Mouse (Mus musculus): ENCODE results near the gene Brdt.

Brdt gene

DNA sequence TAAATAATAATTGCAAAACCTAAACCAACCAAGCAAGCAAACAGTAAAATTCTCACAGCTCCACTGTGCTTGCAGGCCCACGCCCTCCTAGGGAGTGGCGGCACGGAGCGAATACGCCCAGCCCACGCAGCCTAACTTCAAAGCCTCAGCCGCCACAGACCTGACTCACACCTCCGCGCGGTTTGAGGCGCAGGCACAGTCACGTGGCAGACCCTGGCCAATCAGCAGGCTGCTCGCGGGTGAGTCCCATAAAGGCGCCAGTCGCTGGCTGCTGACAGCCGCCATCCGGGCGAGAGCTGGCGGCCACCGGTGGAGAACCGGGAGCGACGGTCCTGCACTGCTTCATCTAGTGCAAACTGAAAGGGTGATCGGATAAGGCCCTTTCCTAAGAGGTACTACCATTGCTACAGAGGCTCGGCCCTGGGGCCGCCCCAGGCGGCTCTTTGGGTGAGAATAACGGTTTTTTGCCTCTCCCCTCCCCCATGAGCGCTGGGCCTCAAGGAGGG lies at the start of gene Brdt:
Brdt (plus strand) TSS at position 244 of the 506 bp plus-strand sequence.
- TF ChIP-seq GATA4 (IDR thresholded peaks at IDR 0.05; ENCODE audit: insufficient replicate concordance, low read length): no peak

DNA sequence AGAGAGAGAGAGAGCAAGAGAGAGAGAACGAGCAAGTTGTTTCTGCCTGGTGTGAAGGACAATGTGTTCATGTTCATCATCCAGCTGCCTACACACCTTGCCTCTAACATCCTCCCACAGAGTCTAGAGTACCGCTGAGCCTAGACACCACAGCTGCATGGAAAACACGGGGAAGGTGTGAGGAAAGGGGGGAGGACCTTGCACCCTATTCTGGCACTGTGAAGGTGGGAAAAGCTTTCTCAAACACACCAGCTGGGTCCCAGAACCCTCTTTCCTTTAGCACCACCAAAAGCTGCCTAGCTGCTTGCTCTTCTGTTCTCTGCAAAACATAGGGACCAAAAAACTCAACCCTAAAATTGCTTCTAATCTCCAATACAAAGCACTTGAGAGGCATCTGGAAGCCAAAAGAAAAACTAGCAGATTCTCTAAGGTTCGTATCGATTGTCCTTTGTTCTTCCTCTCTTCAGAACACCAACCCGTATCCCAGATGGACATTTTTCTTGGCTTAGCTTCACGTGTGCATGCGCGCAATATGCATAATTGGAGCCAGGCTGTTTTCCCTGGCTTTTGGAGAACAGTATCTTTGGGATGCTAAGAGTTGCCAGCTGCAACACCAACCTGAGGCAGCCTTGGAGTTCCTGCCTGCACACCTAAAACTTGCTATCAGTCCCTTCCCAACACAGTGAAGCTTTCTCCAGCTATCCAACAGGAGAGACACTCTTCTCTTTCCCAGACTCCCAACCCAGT lies 48.2 kb upstream of the Brdt start:
- TF ChIP-seq GATA4 (IDR thresholded peaks at IDR 0.05; ENCODE audit: insufficient replicate concordance, low read length): no peak

DNA sequence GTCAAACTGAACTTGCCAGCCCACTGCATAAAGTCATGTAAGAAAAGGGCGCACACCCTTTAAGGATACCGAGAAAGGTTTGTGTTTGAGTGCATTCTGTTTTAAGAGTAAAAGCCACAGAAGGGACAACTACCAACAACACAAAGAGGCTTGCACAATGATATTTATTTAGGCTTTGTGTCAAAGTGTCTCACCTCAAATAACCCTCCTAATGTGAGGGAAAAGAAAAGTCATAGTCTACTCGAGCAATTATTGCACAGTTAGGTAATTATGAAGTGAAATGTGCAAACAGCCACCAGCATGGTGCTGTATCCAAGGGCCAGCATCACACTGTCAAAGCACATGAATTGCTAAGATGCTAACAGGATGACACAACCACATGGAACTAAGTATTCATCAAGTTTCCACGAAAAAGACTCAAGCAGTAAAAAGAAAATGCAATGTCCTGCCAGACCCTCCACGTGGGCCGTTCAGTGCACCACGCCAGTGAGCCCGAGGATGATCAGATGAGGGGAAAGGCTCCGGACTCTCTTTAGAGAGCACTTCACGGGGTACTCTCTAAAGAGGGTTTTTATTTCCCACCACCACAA lies 46.9 kb upstream of the Brdt start:
- TF ChIP-seq GATA4 (IDR thresholded peaks at IDR 0.05; ENCODE audit: insufficient replicate concordance, low read length): no peak

DNA sequence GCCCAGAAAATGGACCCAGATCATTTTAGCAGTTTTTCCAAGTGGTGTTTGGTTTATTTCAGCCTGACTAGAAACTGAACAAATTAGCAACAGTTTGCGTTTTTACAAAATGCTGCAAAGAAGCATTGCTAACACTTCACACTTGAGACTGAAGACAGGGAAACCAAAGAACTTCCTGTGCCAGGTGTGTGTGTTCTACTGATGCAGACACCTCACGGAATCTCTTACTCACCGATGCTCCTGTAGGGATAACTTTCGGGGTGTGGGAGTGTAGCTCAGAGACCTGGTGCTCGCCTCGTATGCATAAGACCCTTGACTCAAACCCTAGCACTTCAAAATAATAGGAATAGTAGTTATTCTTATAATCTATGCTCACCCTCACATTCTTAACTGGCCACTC lies 45.4 kb upstream of the Brdt start:
- TF ChIP-seq GATA4 (IDR thresholded peaks at IDR 0.05; ENCODE audit: insufficient replicate concordance, low read length): no peak

DNA sequence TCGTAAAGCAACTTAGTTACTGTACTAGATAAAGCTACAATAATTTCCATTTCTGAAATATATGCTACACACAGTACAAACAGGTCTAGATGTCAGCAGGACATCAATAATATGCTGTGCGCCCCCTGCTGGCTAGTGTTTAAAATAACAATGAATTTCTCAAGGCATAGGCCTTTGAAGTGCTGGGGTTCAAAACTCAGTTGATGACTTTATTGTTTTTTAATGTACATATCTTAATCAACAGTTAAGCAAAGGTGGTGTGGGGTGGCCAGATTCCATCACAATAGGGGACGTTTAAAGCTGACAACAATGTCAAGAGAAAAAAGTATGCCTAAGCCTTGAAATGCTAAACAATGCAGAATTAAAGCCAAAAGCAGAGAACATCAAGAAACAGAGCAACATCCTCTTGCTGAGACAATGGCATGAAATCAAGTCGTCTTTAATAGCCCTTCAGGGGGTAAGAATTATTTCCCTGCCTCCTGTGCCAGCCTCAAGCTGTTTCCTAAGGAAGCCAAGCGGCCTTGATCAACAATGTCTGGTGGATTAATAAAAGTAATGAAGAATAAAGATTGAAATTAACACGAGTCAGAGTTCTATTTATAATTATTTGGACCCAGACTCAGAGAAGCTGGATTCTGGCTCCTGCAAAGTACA lies 43.6 kb upstream of the Brdt start:
- TF ChIP-seq GATA4 (IDR thresholded peaks at IDR 0.05; ENCODE audit: insufficient replicate concordance, low read length): no peak

DNA sequence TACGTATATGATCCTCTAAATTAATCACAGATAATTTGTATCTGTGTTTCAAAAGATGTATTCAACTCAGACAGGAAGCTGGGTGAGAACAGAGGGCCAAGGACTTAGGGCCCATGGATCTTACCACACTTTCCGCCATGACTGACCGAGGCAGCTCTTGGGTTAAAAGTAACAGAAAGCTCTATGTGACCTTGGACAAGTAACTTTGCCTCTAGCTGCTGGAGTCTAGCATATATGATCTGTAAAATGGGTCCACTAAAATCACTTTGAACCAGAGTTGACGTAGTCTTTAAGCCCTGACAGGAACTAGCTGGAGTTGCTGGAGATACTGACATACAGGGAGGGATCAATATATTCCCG lies 43.1 kb upstream of the Brdt start:
- TF ChIP-seq GATA4 (IDR thresholded peaks at IDR 0.05; ENCODE audit: insufficient replicate concordance, low read length): no peak

DNA sequence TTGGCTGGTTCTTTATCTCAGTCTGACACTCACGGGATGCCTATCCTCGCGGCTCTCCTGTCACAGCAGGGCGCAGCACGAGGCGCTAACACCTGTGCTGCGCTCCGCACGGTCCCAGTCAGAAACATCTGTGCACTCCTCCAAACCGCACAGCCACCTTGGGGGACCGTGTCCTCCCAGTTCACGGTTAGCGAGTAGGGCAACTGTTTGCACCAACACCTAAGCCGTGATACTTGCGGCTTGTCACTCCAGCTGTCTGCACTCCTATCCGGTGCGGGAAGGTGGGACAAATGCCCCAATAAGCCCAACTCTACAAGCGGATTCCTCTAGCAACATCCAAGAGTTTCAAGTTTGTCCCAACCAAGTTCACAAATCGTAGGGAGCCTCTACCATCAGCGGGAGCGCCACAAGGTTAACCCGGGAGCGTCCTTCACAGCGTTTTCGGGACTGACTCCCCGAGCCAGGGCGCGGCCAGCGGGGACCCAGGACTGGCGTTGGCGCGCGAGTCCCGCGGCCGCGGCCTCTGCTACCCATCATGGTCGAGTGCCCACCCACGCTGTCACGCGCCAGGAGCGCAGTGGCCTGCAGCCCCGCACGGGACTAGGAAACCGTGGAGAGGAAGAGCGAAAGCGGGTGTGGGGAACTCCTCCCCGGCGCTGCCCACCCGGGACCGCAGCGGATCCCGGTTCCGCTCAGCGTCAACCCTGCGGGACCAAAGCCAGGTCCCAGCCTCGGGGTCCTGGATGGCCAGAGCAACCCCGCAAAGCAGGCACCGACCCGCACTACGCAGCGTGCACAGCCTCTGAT lies 42.3 kb upstream of the Brdt start:
- no peak for TF ChIP-seq GATA4 (IDR thresholded peaks at IDR 0.05; ENCODE audit: insufficient replicate concordance, low read length)

DNA sequence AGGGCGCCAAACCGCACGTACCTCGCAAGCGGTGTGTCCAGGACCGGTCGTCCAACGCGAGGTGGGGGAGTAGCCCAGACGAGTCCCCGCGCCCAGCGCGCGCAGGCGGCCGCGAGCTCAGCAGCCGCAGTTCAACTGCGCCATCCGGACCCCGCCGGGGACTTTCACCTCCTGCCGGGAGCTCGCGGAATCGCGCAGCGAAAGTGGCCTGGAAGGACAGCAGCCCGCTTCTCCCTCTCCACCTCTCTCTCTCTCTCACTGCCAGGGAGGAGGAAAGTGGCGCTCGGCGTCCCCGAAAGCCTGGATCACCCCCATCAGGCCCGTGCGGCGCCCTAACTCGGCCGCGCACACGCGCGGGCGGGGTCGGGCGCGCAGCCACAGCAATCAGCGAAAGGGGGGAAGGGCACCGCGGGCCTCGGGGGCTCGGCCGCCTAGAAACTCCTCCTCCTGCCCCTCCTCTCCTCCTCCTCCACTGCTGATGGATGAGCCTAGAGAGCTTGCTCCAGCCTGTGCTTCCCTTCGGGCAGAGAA lies 41.7 kb upstream of the Brdt start, which contains the start of gene Tgfbr3:
Tgfbr3 (minus strand) TSS at position 396 of the 531 bp plus-strand sequence.
- peak; percentile 97; the same call in 1 of the 2 replicates for TF ChIP-seq GATA4 (IDR thresholded peaks at IDR 0.05; ENCODE audit: insufficient replicate concordance, low read length)

DNA sequence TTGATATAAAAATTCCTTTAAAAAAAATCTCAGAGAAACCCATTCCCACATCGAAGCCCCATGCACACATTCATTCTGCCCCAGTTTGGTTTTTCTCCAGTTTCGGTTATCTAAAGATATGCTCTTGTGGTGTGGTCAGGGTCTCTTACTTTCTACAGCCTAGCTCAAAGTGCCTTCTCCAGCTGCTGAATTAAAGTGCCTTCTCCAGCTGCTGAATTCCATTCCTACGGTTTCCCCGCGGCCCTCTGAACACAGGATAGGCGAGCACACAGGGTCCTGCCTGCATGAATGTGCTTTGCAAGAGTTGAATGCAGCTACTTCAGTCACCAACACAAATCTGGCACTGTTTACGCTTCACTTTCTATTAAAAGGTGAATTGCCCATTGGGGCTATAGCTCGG lies 41.0 kb upstream of the Brdt start:
- no peak for TF ChIP-seq GATA4 (IDR thresholded peaks at IDR 0.05; ENCODE audit: insufficient replicate concordance, low read length)

DNA sequence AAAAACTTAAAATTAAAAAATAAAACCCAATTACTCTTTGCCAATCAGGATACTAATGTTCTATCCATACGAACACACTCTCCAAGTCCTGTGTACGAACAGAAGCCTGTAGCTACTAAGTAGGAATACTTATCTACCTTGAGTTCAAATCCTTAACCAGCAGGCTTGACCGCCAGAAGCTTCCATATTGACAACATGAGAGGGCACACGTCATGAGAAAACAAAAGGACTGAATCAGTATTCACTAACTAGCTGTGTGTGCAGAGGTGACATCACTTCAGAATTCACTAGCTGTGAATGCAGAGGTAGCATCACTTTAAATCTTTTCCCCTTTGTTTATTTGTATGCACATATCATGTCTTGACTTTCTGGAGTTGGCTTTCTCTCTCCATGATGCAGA lies 36.9 kb upstream of the Brdt start:
- TF ChIP-seq GATA4 (IDR thresholded peaks at IDR 0.05; ENCODE audit: insufficient replicate concordance, low read length): no peak

DNA sequence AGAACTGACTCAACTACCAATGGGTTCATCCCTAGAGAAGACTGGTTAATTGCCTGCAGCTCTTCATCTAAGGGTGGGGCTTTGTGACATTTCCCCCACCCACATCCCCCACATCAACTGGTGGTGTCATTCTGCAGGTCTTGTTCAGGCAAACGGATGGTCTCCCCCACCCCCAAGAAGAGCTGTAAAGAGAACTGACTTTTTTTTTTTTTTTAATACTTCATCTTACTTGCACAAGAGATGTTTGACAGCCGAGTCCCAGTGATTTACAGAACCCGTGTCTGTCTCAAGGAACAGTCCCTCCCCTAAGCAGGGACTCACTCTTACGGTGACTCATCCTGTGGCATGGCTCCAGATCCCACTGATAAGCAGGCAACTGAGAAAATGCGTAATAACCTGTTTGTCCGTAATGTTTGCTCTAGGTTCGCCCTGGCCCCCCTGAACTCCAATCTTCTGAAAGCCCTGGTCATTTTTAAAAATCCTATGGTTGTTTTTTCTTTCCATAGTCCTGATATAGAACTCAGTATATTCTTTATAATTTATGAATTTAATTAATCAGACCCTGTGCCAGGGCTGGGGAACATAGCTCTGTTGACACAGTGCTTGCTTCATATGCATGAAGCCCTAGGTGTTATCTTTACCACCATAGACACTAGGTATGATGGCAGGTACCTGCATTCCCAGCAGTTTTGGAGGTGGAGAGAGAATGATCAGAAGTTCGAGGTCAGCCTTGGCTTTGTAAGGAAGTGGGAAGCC lies 35.7 kb upstream of the Brdt start:
- TF ChIP-seq GATA4 (IDR thresholded peaks at IDR 0.05; ENCODE audit: insufficient replicate concordance, low read length): no peak

DNA sequence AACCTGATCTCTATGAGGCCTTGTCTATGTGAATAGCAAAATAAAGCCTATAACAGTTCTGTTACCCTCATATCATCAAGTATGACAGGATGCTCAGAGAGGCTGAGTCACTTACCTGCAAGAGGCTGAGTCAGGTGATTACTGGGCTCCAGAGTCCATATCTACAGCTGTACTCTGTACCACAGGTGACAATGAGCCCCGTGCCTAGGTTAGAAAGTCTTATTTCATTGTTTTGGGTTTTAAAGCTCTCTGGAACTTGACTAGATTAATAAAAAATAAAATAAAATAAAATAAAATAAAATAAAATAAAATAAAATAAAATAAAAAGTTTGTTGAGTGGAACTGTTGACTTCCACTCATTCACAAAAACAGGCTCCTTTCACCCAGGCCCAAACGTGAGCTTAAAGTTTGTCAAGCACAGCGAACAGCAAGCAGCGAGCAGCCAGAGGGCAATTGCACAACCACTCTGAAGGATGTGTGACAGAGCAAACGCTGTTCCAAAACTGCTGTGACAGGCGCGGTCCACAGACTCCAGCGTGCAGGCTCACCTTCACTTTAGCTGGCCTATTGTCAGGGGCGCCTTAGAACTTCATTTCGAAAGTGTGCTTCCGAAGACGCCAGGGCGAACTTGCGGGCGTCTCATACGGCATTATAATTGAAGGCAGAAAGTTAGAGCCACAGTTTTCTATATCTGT lies 35.0 kb upstream of the Brdt start:
- no peak for TF ChIP-seq GATA4 (IDR thresholded peaks at IDR 0.05; ENCODE audit: insufficient replicate concordance, low read length)

DNA sequence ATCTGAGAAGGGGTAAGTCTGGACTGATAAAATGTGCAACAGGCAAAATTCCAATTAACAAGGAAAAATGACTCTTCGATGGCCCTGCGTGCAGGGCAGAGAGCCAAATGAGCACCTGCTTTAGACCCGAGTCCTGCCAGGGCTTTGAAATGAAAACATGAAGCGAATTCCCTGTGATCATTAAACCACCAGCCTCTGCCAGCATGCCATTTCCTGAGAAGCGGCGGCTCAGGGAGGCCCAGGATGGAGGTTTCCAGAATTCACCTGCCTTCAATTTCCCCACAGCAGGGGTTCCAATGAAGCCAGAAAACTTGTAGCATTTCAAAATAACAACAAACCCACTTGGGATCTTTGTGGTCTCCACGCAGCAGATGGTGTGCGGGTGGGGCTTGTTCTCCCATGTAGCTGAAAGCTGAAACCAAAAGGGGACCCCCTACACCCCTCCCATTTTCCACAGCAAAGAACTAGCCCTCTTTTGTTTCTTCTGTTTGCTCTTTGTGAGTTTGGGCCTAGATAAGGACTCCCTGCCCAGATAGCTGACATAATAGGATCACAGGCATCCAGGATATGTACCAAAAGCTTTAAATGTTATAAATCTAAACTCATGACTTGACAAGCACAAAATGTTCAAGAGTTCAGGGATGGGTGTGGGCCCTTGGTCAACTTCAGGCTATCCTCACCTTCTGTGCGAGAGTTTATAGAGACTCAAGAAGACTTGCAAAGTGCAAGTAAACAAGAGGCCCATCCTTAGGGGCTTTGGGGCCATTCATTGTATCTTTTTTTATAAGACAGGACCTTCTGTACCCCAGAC lies 34.2 kb upstream of the Brdt start:
- no peak for TF ChIP-seq GATA4 (IDR thresholded peaks at IDR 0.05; ENCODE audit: insufficient replicate concordance, low read length)
